Mouse (Mus musculus): ENCODE data around the gene Cybrd1. TPM values are rescaled to one million over a fixed set of nuclear protein-coding genes. Genes with fewer than 3 reads are reported as not detected.
A peak's percentile ranks its signal among the peaks of the same experiment; 100 is the strongest.

Cybrd1 gene
- polyA plus RNA-seq, 1 experiment from 2014 or later = 1.4 TPM

DNA sequence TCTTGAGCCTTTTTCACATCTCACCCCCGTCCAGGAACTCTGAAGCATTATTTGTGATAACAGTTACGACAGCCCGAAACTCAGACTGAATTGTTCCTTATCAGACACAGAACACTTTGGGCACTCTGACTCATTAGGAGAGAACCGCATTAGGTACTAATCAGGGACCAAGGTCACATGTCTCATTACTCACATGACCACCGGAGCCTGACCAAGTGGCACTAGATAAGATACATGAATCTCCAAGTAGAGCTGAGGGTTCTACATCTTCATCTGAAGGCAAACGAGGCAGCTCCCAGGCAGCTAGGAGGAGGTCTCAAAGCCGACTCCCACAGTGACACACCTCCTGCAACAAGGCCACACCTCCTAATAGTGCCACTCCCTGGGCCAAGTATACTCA, 21.6 kb upstream of the Cybrd1 start:
- Histone ChIP-seq H3K27me3 (ENCODE audit: control insufficient read depth, insufficient read depth, low read length) (no peaks in the 10 kb centered on the region), H3K9me3 (replicated peaks; ENCODE audit: control insufficient read depth, low read length) (no peaks in the 10 kb centered on the region), H3K4me1 (ENCODE audit: control insufficient read depth, insufficient read depth, low read length) (0 out of 2 replicates have a peak, but pooled peaks cover 3% of the 10 kb centered on the region), H3K36me3 (ENCODE audit: control insufficient read depth, insufficient read depth) (peaks cover 9% of the 10 kb centered on the region), H3K27ac (ENCODE audit: low read length) (peak overlapping the region; percentile 45; the same call in 1 of the 2 replicates), H3K4me2 (ENCODE audit: low read depth, low read length) (no peak overlapping the region), H3K4me3 (ENCODE audit: low read length) (no peak overlapping the region), H3K9ac (ENCODE audit: low read length) (no peak overlapping the region)
- WGBS = 21% methylated on average over 7 of the region's 7 CpGs
- ATAC-seq (replicated peaks; ENCODE audit: extremely low read depth, insufficient read depth, low FRiP score) = peak; percentile 83

- H3K9me3 ChIP-seq (replicated peaks; ENCODE audit: control insufficient read depth, low read length) = no peaks in the 10 kb centered on the region
- H3K36me3 ChIP-seq (ENCODE audit: control insufficient read depth, insufficient read depth) = 0 out of 2 replicates have a peak, but pooled peaks cover 2% of the 10 kb centered on the region
- H3K4me1 ChIP-seq (ENCODE audit: control insufficient read depth, insufficient read depth, low read length) = no peaks in the 10 kb centered on the region
- WGBS = 71% methylated on average over 10 of the region's 10 CpGs
- no peak overlapping the region for H3K9ac ChIP-seq (ENCODE audit: low read length)
- no peaks in the 10 kb centered on the region for H3K27me3 ChIP-seq (ENCODE audit: control insufficient read depth, insufficient read depth, low read length)
- no peak overlapping the region for H3K27ac ChIP-seq (ENCODE audit: low read length)
- ATAC-seq (replicated peaks; ENCODE audit: extremely low read depth, insufficient read depth, low FRiP score) = no peak
- no peak overlapping the region for H3K4me3 ChIP-seq (ENCODE audit: low read length)
- no peak overlapping the region for H3K4me2 ChIP-seq (ENCODE audit: low read depth, low read length)
These were observed 15.0 kb upstream of the Cybrd1 start for GRCm38 (mm10) chr2:71102621-71103291.

GRCm38 (mm10) chr2:71103292-71103680, 14.4 kb upstream of the Cybrd1 start:
- Histone ChIP-seq H3K4me3 (ENCODE audit: low read length) (no peak overlapping the region), H3K4me2 (ENCODE audit: low read depth, low read length) (no peak overlapping the region), H3K4me1 (ENCODE audit: control insufficient read depth, insufficient read depth, low read length) (no peaks in the 10 kb centered on the region), H3K9ac (ENCODE audit: low read length) (no peak overlapping the region), H3K36me3 (ENCODE audit: control insufficient read depth, insufficient read depth) (0 out of 2 replicates have a peak, but pooled peaks cover 2% of the 10 kb centered on the region), H3K9me3 (replicated peaks; ENCODE audit: control insufficient read depth, low read length) (no peaks in the 10 kb centered on the region), H3K27ac (ENCODE audit: low read length) (no peak overlapping the region), H3K27me3 (ENCODE audit: control insufficient read depth, insufficient read depth, low read length) (no peaks in the 10 kb centered on the region)
- 53% methylated on average over 4 of the region's 4 CpGs for WGBS
- ATAC-seq (replicated peaks; ENCODE audit: extremely low read depth, insufficient read depth, low FRiP score) = no peak

GRCm38 (mm10) chr2:71104696-71105095, 13.0 kb upstream of the Cybrd1 start:
- Histone ChIP-seq H3K4me1 (ENCODE audit: control insufficient read depth, insufficient read depth, low read length) (no peaks in the 10 kb centered on the region), H3K4me2 (ENCODE audit: low read depth, low read length) (no peak overlapping the region), H3K9ac (ENCODE audit: low read length) (no peak overlapping the region), H3K27ac (ENCODE audit: low read length) (no peak overlapping the region), H3K4me3 (ENCODE audit: low read length) (no peak overlapping the region), H3K27me3 (ENCODE audit: control insufficient read depth, insufficient read depth, low read length) (no peaks in the 10 kb centered on the region), H3K9me3 (replicated peaks; ENCODE audit: control insufficient read depth, low read length) (no peaks in the 10 kb centered on the region), H3K36me3 (ENCODE audit: control insufficient read depth, insufficient read depth) (0 out of 2 replicates have a peak, but pooled peaks cover 2% of the 10 kb centered on the region)
- WGBS = 46% methylated on average over 3 of the region's 3 CpGs
- no peak for ATAC-seq (replicated peaks; ENCODE audit: extremely low read depth, insufficient read depth, low FRiP score)

DNA sequence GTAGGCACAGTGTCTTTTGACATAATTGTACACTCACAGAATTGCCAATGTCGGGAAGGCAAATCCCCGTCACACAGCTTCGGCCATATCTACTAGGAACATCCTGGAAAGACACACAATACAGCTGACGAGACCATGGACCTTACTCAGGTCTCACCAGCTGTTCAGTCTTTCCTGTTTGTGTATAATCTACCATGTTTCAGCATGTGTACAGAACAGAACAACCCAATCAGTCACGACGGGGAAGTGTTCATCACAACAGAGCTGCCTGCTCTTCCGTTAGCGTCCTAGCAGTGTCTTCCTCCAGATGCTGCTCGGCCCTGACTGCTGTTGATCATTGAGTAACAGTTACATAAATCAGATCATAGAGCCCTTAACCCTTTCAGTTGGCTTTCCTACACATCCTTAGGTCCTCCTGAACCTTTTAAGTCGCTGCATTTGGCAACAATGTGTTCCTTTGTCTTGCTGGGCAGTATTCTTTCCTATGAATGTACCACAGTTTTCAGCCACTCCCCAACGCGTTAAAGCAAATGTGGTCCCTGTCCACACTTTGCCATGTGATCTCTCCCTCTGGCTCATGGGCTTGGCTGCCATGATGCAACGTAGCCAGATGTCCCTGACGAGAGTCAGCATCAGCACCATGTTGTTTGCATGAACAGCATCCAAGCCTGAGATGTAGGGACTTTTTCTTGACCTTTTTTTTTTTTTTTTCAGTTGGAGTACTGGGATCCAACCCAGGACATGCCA, 12.1 kb upstream of the Cybrd1 start:
- ATAC-seq (replicated peaks; ENCODE audit: extremely low read depth, insufficient read depth, low FRiP score) = no peak
- Histone ChIP-seq H3K4me1 (ENCODE audit: control insufficient read depth, insufficient read depth, low read length) (no peaks in the 10 kb centered on the region), H3K9me3 (replicated peaks; ENCODE audit: control insufficient read depth, low read length) (no peaks in the 10 kb centered on the region), H3K9ac (ENCODE audit: low read length) (no peak overlapping the region), H3K36me3 (ENCODE audit: control insufficient read depth, insufficient read depth) (no peaks in the 10 kb centered on the region), H3K4me3 (ENCODE audit: low read length) (no peak overlapping the region), H3K27me3 (ENCODE audit: control insufficient read depth, insufficient read depth, low read length) (no peaks in the 10 kb centered on the region), H3K4me2 (ENCODE audit: low read depth, low read length) (no peak overlapping the region), H3K27ac (ENCODE audit: low read length) (no peak overlapping the region)
- 68% methylated on average over 14 of the region's 14 CpGs for WGBS

DNA sequence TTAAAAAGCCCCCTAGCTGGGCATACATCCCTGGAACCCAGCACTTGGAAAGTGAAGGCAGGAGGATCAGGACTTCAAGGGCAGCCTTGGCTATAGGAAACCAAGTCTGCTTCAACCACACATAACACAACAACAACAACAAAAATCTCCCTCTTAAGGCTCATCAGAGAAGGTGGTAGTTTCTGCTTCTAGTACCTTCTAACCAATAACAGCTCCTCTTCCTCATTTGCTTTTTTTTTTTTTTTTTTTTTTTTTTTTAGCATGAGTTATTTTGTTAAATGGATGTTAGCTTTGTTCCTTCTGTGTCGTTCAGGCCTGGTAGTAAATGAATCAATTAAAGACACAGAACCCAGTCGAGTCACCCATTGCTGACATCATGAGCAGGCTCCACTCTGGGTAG, 10.5 kb upstream of the Cybrd1 start:
- H3K9ac ChIP-seq (ENCODE audit: low read length) = no peak overlapping the region
- no peaks in the 10 kb centered on the region for H3K27me3 ChIP-seq (ENCODE audit: control insufficient read depth, insufficient read depth, low read length)
- H3K4me2 ChIP-seq (ENCODE audit: low read depth, low read length) = no peak overlapping the region
- no peak overlapping the region for H3K4me3 ChIP-seq (ENCODE audit: low read length)
- H3K9me3 ChIP-seq (replicated peaks; ENCODE audit: control insufficient read depth, low read length) = no peaks in the 10 kb centered on the region
- ATAC-seq (replicated peaks; ENCODE audit: extremely low read depth, insufficient read depth, low FRiP score) = no peak
- H3K36me3 ChIP-seq (ENCODE audit: control insufficient read depth, insufficient read depth) = no peaks in the 10 kb centered on the region
- no peaks in the 10 kb centered on the region for H3K4me1 ChIP-seq (ENCODE audit: control insufficient read depth, insufficient read depth, low read length)
- no peak overlapping the region for H3K27ac ChIP-seq (ENCODE audit: low read length)
- WGBS = 73% methylated on average over 2 of the region's 2 CpGs

GRCm38 (mm10) chr2:71108541-71108940, 9.2 kb upstream of the Cybrd1 start:
- Histone ChIP-seq H3K9me3 (replicated peaks; ENCODE audit: control insufficient read depth, low read length) (no peaks in the 10 kb centered on the region), H3K9ac (ENCODE audit: low read length) (no peak overlapping the region), H3K27me3 (ENCODE audit: control insufficient read depth, insufficient read depth, low read length) (no peaks in the 10 kb centered on the region), H3K4me2 (ENCODE audit: low read depth, low read length) (no peak overlapping the region), H3K4me3 (ENCODE audit: low read length) (no peak overlapping the region), H3K36me3 (ENCODE audit: control insufficient read depth, insufficient read depth) (no peaks in the 10 kb centered on the region), H3K4me1 (ENCODE audit: control insufficient read depth, insufficient read depth, low read length) (peaks cover under 1% of the 10 kb centered on the region; the same call in 1 of the 2 replicates), H3K27ac (ENCODE audit: low read length) (no peak overlapping the region)
- 82% methylated on average over 3 of the region's 3 CpGs for WGBS
- ATAC-seq (replicated peaks; ENCODE audit: extremely low read depth, insufficient read depth, low FRiP score) = no peak

- Histone ChIP-seq H3K27me3 (ENCODE audit: control insufficient read depth, insufficient read depth, low read length) (peaks cover 5% of the 10 kb centered on the region), H3K4me2 (ENCODE audit: low read depth, low read length) (no peak overlapping the region), H3K9me3 (replicated peaks; ENCODE audit: control insufficient read depth, low read length) (peaks cover 4% of the 10 kb centered on the region; the same call in 1 of the 2 replicates), H3K4me3 (ENCODE audit: low read length) (no peak overlapping the region), H3K4me1 (ENCODE audit: control insufficient read depth, insufficient read depth, low read length) (peaks cover 14% of the 10 kb centered on the region), H3K36me3 (ENCODE audit: control insufficient read depth, insufficient read depth) (no peaks in the 10 kb centered on the region), H3K27ac (ENCODE audit: low read length) (no peak overlapping the region), H3K9ac (ENCODE audit: low read length) (no peak overlapping the region)
- ATAC-seq (replicated peaks; ENCODE audit: extremely low read depth, insufficient read depth, low FRiP score) = no peak
- 57% methylated on average over 6 of the region's 6 CpGs for WGBS
These were observed 4.1 kb upstream of the Cybrd1 start for GRCm38 (mm10) chr2:71113489-71114171.

DNA sequence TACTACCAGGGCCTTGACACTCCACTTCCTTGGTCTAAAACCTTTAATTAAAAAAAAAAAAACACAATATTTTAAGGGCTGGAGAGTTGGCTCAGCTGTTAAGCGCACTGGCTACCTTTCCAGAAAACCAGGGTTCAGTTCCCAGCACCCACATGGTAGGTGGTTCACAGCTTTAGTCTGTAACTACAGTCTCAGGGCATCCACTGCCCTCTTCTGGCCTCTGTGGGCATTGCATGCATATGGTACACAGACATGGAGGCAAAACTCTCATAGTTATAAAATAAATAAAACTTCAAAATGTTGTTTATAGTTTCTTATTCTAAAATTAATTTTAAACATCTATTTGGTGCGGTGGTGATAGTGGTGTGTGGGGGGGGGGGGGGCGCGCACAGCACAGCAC, 1.6 kb upstream of the Cybrd1 start:
- 91% methylated on average over 4 of the region's 4 CpGs for WGBS
- Histone ChIP-seq H3K9ac (ENCODE audit: low read length) (no peak overlapping the region), H3K4me3 (ENCODE audit: low read length) (no peak overlapping the region), H3K4me2 (ENCODE audit: low read depth, low read length) (no peak overlapping the region), H3K9me3 (replicated peaks; ENCODE audit: control insufficient read depth, low read length) (peaks cover 4% of the 10 kb centered on the region; the same call in 1 of the 2 replicates), H3K27ac (ENCODE audit: low read length) (no peak overlapping the region), H3K4me1 (ENCODE audit: control insufficient read depth, insufficient read depth, low read length) (peaks cover 16% of the 10 kb centered on the region), H3K27me3 (ENCODE audit: control insufficient read depth, insufficient read depth, low read length) (peaks cover 19% of the 10 kb centered on the region), H3K36me3 (ENCODE audit: control insufficient read depth, insufficient read depth) (no peaks in the 10 kb centered on the region)
- no peak for ATAC-seq (replicated peaks; ENCODE audit: extremely low read depth, insufficient read depth, low FRiP score)
